Mouse (Mus musculus): ENCODE results near the gene Hist4h4. TPM values are rescaled to one million over a fixed set of nuclear protein-coding genes. Genes with fewer than 3 reads are reported as not detected.
"Not testable (repeated sequence)": the region's sequence is repeated elsewhere in the genome, so short reads cannot be mapped to it uniquely, and the experiment has no call there.

Gene Hist4h4
- total RNA-seq, 4 experiments from 2014 or later = 4.0 to 6.0 (median 4.1) TPM

GRCm38 (mm10) chr6:136815381-136815780, 11.2 kb upstream of the Hist4h4 start:
- DNase-seq (ENCODE audit: low spot score in 2 of 2) = no peak

- DNase-seq (ENCODE audit: low spot score in 2 of 2) = no peak
These were observed 8.9 kb upstream of the Hist4h4 start for GRCm38 (mm10) chr6:136813117-136813516.

GRCm38 (mm10) chr6:136811196-136811595, 7.0 kb upstream of the Hist4h4 start:
- DNase-seq (ENCODE audit: low spot score in 2 of 2) = no peak

- DNase-seq (ENCODE audit: low spot score in 2 of 2) = no peak
These were observed 5.5 kb upstream of the Hist4h4 start for GRCm38 (mm10) chr6:136809673-136810072.

- DNase-seq (ENCODE audit: low spot score in 2 of 2) = no peak
These were observed 4.9 kb upstream of the Hist4h4 start for GRCm38 (mm10) chr6:136809077-136809476.

- no peak for DNase-seq (ENCODE audit: low spot score in 2 of 2)
These were observed 4.4 kb upstream of the Hist4h4 start for GRCm38 (mm10) chr6:136808631-136809046.

- peak; percentile 95 to 96 for DNase-seq (ENCODE audit: low spot score in 2 of 2)
These were observed 3.8 kb upstream of the Hist4h4 start, which contains the start of gene H2afj for GRCm38 (mm10) chr6:136808014-136808417. Gene H2afj (plus strand): TSS chr6:136808244.

GRCm38 (mm10) chr6:136807395-136808013, 3.3 kb upstream of the Hist4h4 start:
- DNase-seq (ENCODE audit: low spot score in 2 of 2) = no peak

GRCm38 (mm10) chr6:136806819-136807218, 2.6 kb upstream of the Hist4h4 start:
- no peak for DNase-seq (ENCODE audit: low spot score in 2 of 2)

GRCm38 (mm10) chr6:136805409-136805775, 1.2 kb upstream of the Hist4h4 start:
- DNase-seq (ENCODE audit: low spot score in 2 of 2) = no peak

- DNase-seq (ENCODE audit: low spot score in 2 of 2) = no peak
These were observed 642 bp upstream of the Hist4h4 start for GRCm38 (mm10) chr6:136804705-136805408.

GRCm38 (mm10) chr6:136803093-136803738, 999 bp downstream of the Hist4h4 start:
- DNase-seq (ENCODE audit: low spot score in 2 of 2) = no peak

GRCm38 (mm10) chr6:136801274-136801673, 2.9 kb downstream of the Hist4h4 start:
- DNase-seq (ENCODE audit: low spot score in 2 of 2) = no peak

GRCm38 (mm10) chr6:136800710-136801109, 3.5 kb downstream of the Hist4h4 start:
- no peak for DNase-seq (ENCODE audit: low spot score in 2 of 2)

- DNase-seq (ENCODE audit: low spot score in 2 of 2) = not testable (repeated sequence)
These were observed 6.1 kb downstream of the Hist4h4 start for GRCm38 (mm10) chr6:136797874-136798693.

- DNase-seq (ENCODE audit: low spot score in 2 of 2) = no peak
These were observed 8.4 kb downstream of the Hist4h4 start for GRCm38 (mm10) chr6:136795850-136796249.

- no peak for DNase-seq (ENCODE audit: low spot score in 2 of 2)
These were observed 9.1 kb downstream of the Hist4h4 start for GRCm38 (mm10) chr6:136795110-136795509.

GRCm38 (mm10) chr6:136793831-136794525, 10.2 kb downstream of the Hist4h4 start:
- DNase-seq (ENCODE audit: low spot score in 2 of 2) = no peak

GRCm38 (mm10) chr6:136792884-136793758, 11.1 kb downstream of the Hist4h4 start:
- DNase-seq (ENCODE audit: low spot score in 2 of 2) = no peak

GRCm38 (mm10) chr6:136789391-136789971, 14.7 kb downstream of the Hist4h4 start:
- peak; percentile 31 to 37 for DNase-seq (ENCODE audit: low spot score in 2 of 2)

Data from gastrocnemius, adult 8-10 months (tissue).